Mouse (Mus musculus) heart, adult 9 months (tissue): ENCODE data around the gene Apbb2.
"Not testable (repeated sequence)": the region's sequence is repeated elsewhere in the genome, so short reads cannot be mapped to it uniquely, and the experiment has no call there.

Source experiments
- DNase-seq, 2 experiments: peaks; one replicate each; pipeline ENCODE4 v3.0.0; 2022; ENCODE audit warnings: low spot score in 2 of 2

Apbb2 gene

GRCm38 (mm10) chr5:66298856-66299255 is 319.7 kb downstream of the Apbb2 start:
- DNase-seq = no peak

- no peak for DNase-seq
Observed at GRCm38 (mm10) chr5:66296116-66296515, 322.5 kb downstream of the Apbb2 start.

GRCm38 (mm10) chr5:66294952-66295351 is 323.6 kb downstream of the Apbb2 start:
- DNase-seq = no peak

GRCm38 (mm10) chr5:66294106-66294625 is 324.4 kb downstream of the Apbb2 start:
- no peak for DNase-seq

- no peak for DNase-seq
Observed at GRCm38 (mm10) chr5:66280742-66281141, 337.8 kb downstream of the Apbb2 start.

GRCm38 (mm10) chr5:66279650-66280049 is 338.9 kb downstream of the Apbb2 start:
- DNase-seq = no peak

- DNase-seq = no peak
Observed at GRCm38 (mm10) chr5:66274417-66274816, 344.2 kb downstream of the Apbb2 start.

- no peak for DNase-seq
Observed at GRCm38 (mm10) chr5:66271141-66271540, 347.4 kb downstream of the Apbb2 start.

- peak in 1 of 2 experiments; percentile 13 for DNase-seq
Observed at GRCm38 (mm10) chr5:66269616-66270015, 349.0 kb downstream of the Apbb2 start.

- DNase-seq = no peak
Observed at GRCm38 (mm10) chr5:66263398-66263797, 355.2 kb downstream of the Apbb2 start.

- DNase-seq = no peak
Observed at GRCm38 (mm10) chr5:66262475-66262874, 356.1 kb downstream of the Apbb2 start.

- DNase-seq = peak; percentile 65 to 77
Observed at GRCm38 (mm10) chr5:66259756-66260448, 358.7 kb downstream of the Apbb2 start, which contains the start of gene Nsun7. Nsun7 (plus strand) TSS chr5:66259897.

- DNase-seq = not testable (repeated sequence)
Observed at GRCm38 (mm10) chr5:66259431-66259755, 359.2 kb downstream of the Apbb2 start.

- DNase-seq = no peak
Observed at GRCm38 (mm10) chr5:66259000-66259399, 359.6 kb downstream of the Apbb2 start.

- DNase-seq = no peak
Observed at GRCm38 (mm10) chr5:66255044-66255443, 363.5 kb downstream of the Apbb2 start.

GRCm38 (mm10) chr5:66253219-66253618 is 365.4 kb downstream of the Apbb2 start:
- no peak for DNase-seq
